Mouse (Mus musculus) telencephalon, adult 2 months (tissue): Measurements from ENCODE around the gene Arrdc2.

Experiments
- DNase-seq: peaks from one replicate; pipeline ENCODE4 v3.0.0-alpha.2; 2011; ENCODE audit warnings: low read depth, low spot score

Gene Arrdc2

GRCm38 (mm10) chr8:70864712-70865221 lies 25.2 kb upstream of the Arrdc2 start:
- no peak for DNase-seq

- no peak for DNase-seq
Observed at GRCm38 (mm10) chr8:70863956-70864711, 24.6 kb upstream of the Arrdc2 start.

GRCm38 (mm10) chr8:70862824-70863641 lies 23.5 kb upstream of the Arrdc2 start, which contains the start of gene Kcnn1:
Kcnn1 (minus strand) TSS chr8:70863258.
- no peak for DNase-seq

- DNase-seq: no peak
Observed at GRCm38 (mm10) chr8:70857516-70857915, 18.0 kb upstream of the Arrdc2 start.

- peak; percentile 46 for DNase-seq
Observed at GRCm38 (mm10) chr8:70856541-70857197, 17.1 kb upstream of the Arrdc2 start.

GRCm38 (mm10) chr8:70856028-70856427 lies 16.5 kb upstream of the Arrdc2 start:
- DNase-seq: no peak

- DNase-seq: no peak
Observed at GRCm38 (mm10) chr8:70853863-70854262, 14.3 kb upstream of the Arrdc2 start.

- no peak for DNase-seq
Observed at GRCm38 (mm10) chr8:70852595-70853231, 13.2 kb upstream of the Arrdc2 start.

GRCm38 (mm10) chr8:70851837-70852236 lies 12.3 kb upstream of the Arrdc2 start:
- DNase-seq: no peak

- no peak for DNase-seq
Observed at GRCm38 (mm10) chr8:70850947-70851346, 11.4 kb upstream of the Arrdc2 start.

- DNase-seq: no peak
Observed at GRCm38 (mm10) chr8:70850132-70850845, 10.8 kb upstream of the Arrdc2 start.

GRCm38 (mm10) chr8:70849333-70849990 lies 9.9 kb upstream of the Arrdc2 start:
- DNase-seq: no peak

GRCm38 (mm10) chr8:70846371-70847154 lies 7.0 kb upstream of the Arrdc2 start:
- no peak for DNase-seq

- DNase-seq: no peak
Observed at GRCm38 (mm10) chr8:70845108-70845507, 5.6 kb upstream of the Arrdc2 start.

GRCm38 (mm10) chr8:70844523-70844922 lies 5.0 kb upstream of the Arrdc2 start:
- DNase-seq: no peak

- no peak for DNase-seq
Observed at GRCm38 (mm10) chr8:70843941-70844340, 4.4 kb upstream of the Arrdc2 start.

- no peak for DNase-seq
Observed at GRCm38 (mm10) chr8:70843214-70843773, 3.8 kb upstream of the Arrdc2 start.

- no peak for DNase-seq
Observed at GRCm38 (mm10) chr8:70842484-70842883, 3.0 kb upstream of the Arrdc2 start.
